Mouse (Mus musculus): ENCODE measurements around the gene Eaf1. TPM values are rescaled to one million over a fixed set of nuclear protein-coding genes. Genes with fewer than 3 reads are reported as not detected.
A peak's percentile ranks its signal among the peaks of the same experiment; 100 is the strongest.

Gene Eaf1
- total RNA-seq, 1 experiment, result 58.0 TPM

DNA sequence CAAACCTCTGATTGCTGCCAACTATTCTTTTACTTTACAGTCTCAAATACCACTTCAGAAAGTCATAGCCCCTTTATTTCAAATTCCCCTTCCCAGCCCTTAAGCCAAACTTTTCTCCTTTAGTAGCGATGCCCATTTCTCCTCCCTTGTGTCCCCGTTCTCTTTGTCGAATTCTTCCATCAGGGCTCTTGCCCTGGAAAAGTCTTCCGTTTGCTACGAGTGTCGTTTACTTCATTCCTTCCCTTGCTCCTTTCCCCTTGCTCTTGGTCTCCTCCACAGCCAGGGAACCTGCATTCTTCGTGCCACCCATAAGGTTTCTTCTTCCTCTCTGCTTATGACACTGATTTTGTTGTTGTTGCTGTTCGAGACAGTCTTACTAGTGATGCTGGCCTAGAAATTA is 1.3 kb downstream of the Eaf1 start:
- peak overlapping the region; percentile 97 to 99 for H3K4me3 ChIP-seq (ENCODE audit: insufficient read depth in 1 of 2, low read depth in 1 of 2, low read length in 2 of 2, poor library complexity in 1 of 2, severe bottlenecking in 1 of 2)
- in situ Hi-C loops (cut with MboI; ENCODE audit: low sequenced_read_pairs in 2 of 2, unreplicated experiment in 2 of 2), result no loop called here
- peaks cover 4 to 15% of the 10 kb centered on the region in 2 experiments; a peak in 2 of 4 replicates for H3K4me1 ChIP-seq (ENCODE audit: control insufficient read depth in 2 of 2, insufficient read depth in 2 of 2, low read length in 2 of 2, poor library complexity in 1 of 2)
- H3K27ac ChIP-seq (ENCODE audit: insufficient read depth, low read depth, low read length, poor library complexity, severe bottlenecking), result no peak overlapping the region
- no peak for DNase-seq (ENCODE audit: low read depth, low spot score)
- peak overlapping the region; percentile 97 for H3K9ac ChIP-seq (ENCODE audit: insufficient read depth, low read depth, low read length, poor library complexity, severe bottlenecking)
- H3K36me3 ChIP-seq (ENCODE audit: control insufficient read depth, insufficient read depth, low read length, poor library complexity, severe bottlenecking), result peaks cover 17% of the 10 kb centered on the region
- TF ChIP-seq MAFK (IDR thresholded peaks at IDR 0.05; ENCODE audit: insufficient read depth, low read depth, low read length), result no peak
- no peak for TF ChIP-seq CHD2 (IDR thresholded peaks at IDR 0.05; ENCODE audit: low read depth, low read length)
- TF ChIP-seq HCFC1 (IDR thresholded peaks at IDR 0.05; ENCODE audit: borderline replicate concordance, insufficient read depth, low read length), result no peak
- TF ChIP-seq ZNF384 (IDR thresholded peaks at IDR 0.05; ENCODE audit: low read depth, low read length), result no peak
- TF ChIP-seq ZC3H11A (IDR thresholded peaks at IDR 0.05; ENCODE audit: borderline replicate concordance, low read depth, low read length), result no peak
- no peaks in the 10 kb centered on the region for H3K9me3 ChIP-seq (ENCODE audit: control insufficient read depth, insufficient read depth, low read depth, low read length)

DNA sequence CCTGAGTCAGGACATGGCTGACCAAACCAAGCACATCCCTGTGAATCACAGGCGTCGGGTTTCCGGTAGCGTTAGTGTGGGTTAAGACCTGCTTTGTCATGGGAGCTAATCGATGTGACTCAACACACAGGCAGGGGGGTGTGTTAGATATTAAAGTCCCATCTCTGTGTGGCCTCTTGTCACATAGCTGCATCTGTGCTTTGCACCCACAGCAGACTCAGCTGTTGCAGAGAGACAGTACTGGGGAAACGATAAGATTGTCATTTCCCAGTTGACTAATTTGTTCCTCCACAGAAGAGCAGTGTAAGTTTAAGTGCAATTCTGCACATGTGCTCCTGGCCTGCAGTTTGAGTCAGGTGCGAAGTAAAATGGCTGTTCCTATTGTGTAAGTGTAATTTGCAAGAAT is 2.0 kb downstream of the Eaf1 start:
- no peak for DNase-seq (ENCODE audit: low read depth, low spot score)
- Histone ChIP-seq H3K36me3 (ENCODE audit: control insufficient read depth, insufficient read depth, low read length, poor library complexity, severe bottlenecking) (peaks cover 18% of the 10 kb centered on the region), H3K4me3 (ENCODE audit: insufficient read depth in 1 of 2, low read depth in 1 of 2, low read length in 2 of 2, poor library complexity in 1 of 2, severe bottlenecking in 1 of 2) (peak overlapping the region; percentile 97 to 99), H3K27ac (ENCODE audit: insufficient read depth, low read depth, low read length, poor library complexity, severe bottlenecking) (no peak overlapping the region; the same call in 1 of the 2 replicates), H3K4me1 (ENCODE audit: control insufficient read depth in 2 of 2, insufficient read depth in 2 of 2, low read length in 2 of 2, poor library complexity in 1 of 2) (peaks cover 4 to 15% of the 10 kb centered on the region in 2 experiments; a peak in 2 of 4 replicates), H3K9ac (ENCODE audit: insufficient read depth, low read depth, low read length, poor library complexity, severe bottlenecking) (peak overlapping the region; percentile 97), H3K9me3 (ENCODE audit: control insufficient read depth, insufficient read depth, low read depth, low read length) (no peaks in the 10 kb centered on the region)
- in situ Hi-C loops (cut with MboI; ENCODE audit: low sequenced_read_pairs in 2 of 2, unreplicated experiment in 2 of 2), result no loop called here
- no peak for TF ChIP-seq ZC3H11A (IDR thresholded peaks at IDR 0.05; ENCODE audit: borderline replicate concordance, low read depth, low read length)
- TF ChIP-seq MAFK (IDR thresholded peaks at IDR 0.05; ENCODE audit: insufficient read depth, low read depth, low read length), result peak; percentile 45; the same call in 1 of the 2 replicates

DNA sequence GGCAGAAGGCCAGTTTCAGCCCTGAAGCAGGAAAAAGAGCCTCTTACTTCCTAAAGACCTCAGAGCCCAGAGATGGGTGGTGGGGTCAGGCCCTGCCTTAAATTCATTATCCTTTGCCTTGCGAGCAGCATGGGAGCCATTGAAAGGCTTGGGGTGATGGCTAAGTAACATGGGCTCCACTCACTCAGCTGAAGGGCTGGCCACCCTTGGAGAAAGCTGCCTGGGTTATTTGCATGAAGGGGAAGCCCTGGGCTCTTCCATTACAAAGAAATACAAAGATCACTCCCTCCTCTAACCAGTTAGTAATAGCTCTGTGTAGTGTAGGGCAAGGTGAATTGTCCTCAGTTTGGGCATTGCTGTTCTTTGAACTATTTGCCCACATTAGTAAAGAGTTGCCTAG is 5.3 kb downstream of the Eaf1 start:
- H3K9me3 ChIP-seq (ENCODE audit: control insufficient read depth, insufficient read depth, low read depth, low read length), result no peaks in the 10 kb centered on the region
- H3K4me3 ChIP-seq (ENCODE audit: insufficient read depth in 1 of 2, low read depth in 1 of 2, low read length in 2 of 2, poor library complexity in 1 of 2, severe bottlenecking in 1 of 2), result no peak overlapping the region
- no peak for TF ChIP-seq ZC3H11A (IDR thresholded peaks at IDR 0.05; ENCODE audit: borderline replicate concordance, low read depth, low read length)
- no peak for TF ChIP-seq CHD2 (IDR thresholded peaks at IDR 0.05; ENCODE audit: low read depth, low read length)
- TF ChIP-seq MAFK (IDR thresholded peaks at IDR 0.05; ENCODE audit: insufficient read depth, low read depth, low read length), result no peak
- TF ChIP-seq ZNF384 (IDR thresholded peaks at IDR 0.05; ENCODE audit: low read depth, low read length), result no peak
- TF ChIP-seq HCFC1 (IDR thresholded peaks at IDR 0.05; ENCODE audit: borderline replicate concordance, insufficient read depth, low read length), result no peak
- H3K9ac ChIP-seq (ENCODE audit: insufficient read depth, low read depth, low read length, poor library complexity, severe bottlenecking), result no peak overlapping the region
- peaks cover 4 to 13% of the 10 kb centered on the region in 2 experiments; a peak in 2 of 4 replicates for H3K4me1 ChIP-seq (ENCODE audit: control insufficient read depth in 2 of 2, insufficient read depth in 2 of 2, low read length in 2 of 2, poor library complexity in 1 of 2)
- peaks cover 31% of the 10 kb centered on the region for H3K36me3 ChIP-seq (ENCODE audit: control insufficient read depth, insufficient read depth, low read length, poor library complexity, severe bottlenecking)
- in situ Hi-C loops (cut with MboI; ENCODE audit: low sequenced_read_pairs in 2 of 2, unreplicated experiment in 2 of 2), result no loop called here
- H3K27ac ChIP-seq (ENCODE audit: insufficient read depth, low read depth, low read length, poor library complexity, severe bottlenecking), result no peak overlapping the region
- DNase-seq (ENCODE audit: low read depth, low spot score), result no peak

- TF ChIP-seq HCFC1 (IDR thresholded peaks at IDR 0.05; ENCODE audit: borderline replicate concordance, insufficient read depth, low read length), result no peak
- TF ChIP-seq ZNF384 (IDR thresholded peaks at IDR 0.05; ENCODE audit: low read depth, low read length), result no peak
- TF ChIP-seq ZC3H11A (IDR thresholded peaks at IDR 0.05; ENCODE audit: borderline replicate concordance, low read depth, low read length), result no peak
- TF ChIP-seq MAFK (IDR thresholded peaks at IDR 0.05; ENCODE audit: insufficient read depth, low read depth, low read length), result no peak
- TF ChIP-seq CHD2 (IDR thresholded peaks at IDR 0.05; ENCODE audit: low read depth, low read length), result no peak
- H3K27ac ChIP-seq (ENCODE audit: insufficient read depth, low read depth, low read length, poor library complexity, severe bottlenecking), result no peak overlapping the region; the same call in 1 of the 2 replicates
- H3K36me3 ChIP-seq (ENCODE audit: control insufficient read depth, insufficient read depth, low read length, poor library complexity, severe bottlenecking), result peaks cover 55% of the 10 kb centered on the region
- H3K9ac ChIP-seq (ENCODE audit: insufficient read depth, low read depth, low read length, poor library complexity, severe bottlenecking), result no peak overlapping the region
- DNase-seq (ENCODE audit: low read depth, low spot score), result no peak
- H3K9me3 ChIP-seq (ENCODE audit: control insufficient read depth, insufficient read depth, low read depth, low read length), result no peaks in the 10 kb centered on the region
- H3K4me1 ChIP-seq (ENCODE audit: control insufficient read depth in 2 of 2, insufficient read depth in 2 of 2, low read length in 2 of 2, poor library complexity in 1 of 2), result peaks cover 2 to 6% of the 10 kb centered on the region in 2 experiments; a peak in 2 of 4 replicates
- no peak overlapping the region for H3K4me3 ChIP-seq (ENCODE audit: insufficient read depth in 1 of 2, low read depth in 1 of 2, low read length in 2 of 2, poor library complexity in 1 of 2, severe bottlenecking in 1 of 2)
- in situ Hi-C loops (cut with MboI; ENCODE audit: low sequenced_read_pairs in 2 of 2, unreplicated experiment in 2 of 2), result no loop called here
Measured at GRCm38 (mm10) chr14:31503406-31503805, 9.2 kb downstream of the Eaf1 start.

- no peak for DNase-seq (ENCODE audit: low read depth, low spot score)
- no peak overlapping the region for H3K9ac ChIP-seq (ENCODE audit: insufficient read depth, low read depth, low read length, poor library complexity, severe bottlenecking)
- H3K4me3 ChIP-seq (ENCODE audit: insufficient read depth in 1 of 2, low read depth in 1 of 2, low read length in 2 of 2, poor library complexity in 1 of 2, severe bottlenecking in 1 of 2), result no peak overlapping the region
- in situ Hi-C loops (cut with MboI; ENCODE audit: low sequenced_read_pairs in 2 of 2, unreplicated experiment in 2 of 2), result no loop called here
- H3K4me1 ChIP-seq (ENCODE audit: control insufficient read depth in 2 of 2, insufficient read depth in 2 of 2, low read length in 2 of 2, poor library complexity in 1 of 2), result no peaks in the 10 kb centered on the region
- TF ChIP-seq HCFC1 (IDR thresholded peaks at IDR 0.05; ENCODE audit: borderline replicate concordance, insufficient read depth, low read length) (no peak), MAFK (IDR thresholded peaks at IDR 0.05; ENCODE audit: insufficient read depth, low read depth, low read length) (no peak)
- H3K27ac ChIP-seq (ENCODE audit: insufficient read depth, low read depth, low read length, poor library complexity, severe bottlenecking), result no peak overlapping the region
- H3K36me3 ChIP-seq (ENCODE audit: control insufficient read depth, insufficient read depth, low read length, poor library complexity, severe bottlenecking), result peaks cover 52% of the 10 kb centered on the region
- no peaks in the 10 kb centered on the region for H3K9me3 ChIP-seq (ENCODE audit: control insufficient read depth, insufficient read depth, low read depth, low read length)
Measured at GRCm38 (mm10) chr14:31506456-31506855, 12.3 kb downstream of the Eaf1 start.
